Mouse (Mus musculus): ENCODE measurements around the gene Ssr4. TPM values are rescaled to one million over a fixed set of nuclear protein-coding genes. Genes with fewer than 3 reads are reported as not detected.

The Ssr4 gene
- total RNA-seq, 2 experiments from 2014 or later, result 94.7 to 109 TPM

DNA sequence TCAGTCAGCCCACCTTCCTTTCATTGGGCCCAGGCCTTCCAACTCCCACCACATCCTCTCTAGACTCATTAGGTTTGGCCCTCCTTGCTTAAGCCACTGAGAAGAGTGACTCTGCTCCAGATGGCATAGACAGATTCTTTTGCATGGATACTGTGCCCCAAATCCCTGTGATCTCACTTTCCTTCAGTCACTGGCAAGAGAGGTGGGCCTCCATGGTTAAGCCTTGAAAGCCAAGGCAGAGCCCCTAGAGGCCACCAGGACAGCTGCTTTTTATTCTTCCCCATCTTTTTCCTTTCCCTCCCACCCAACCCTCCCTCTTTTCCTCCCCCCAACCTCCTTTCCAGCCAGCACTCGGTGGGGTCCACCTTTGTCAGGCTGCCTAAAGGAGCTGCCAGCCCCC lies 6.7 kb downstream of the Ssr4 start:
- intact Hi-C loops (cut with DNase I), result no loop called here

GRCm38 (mm10) chrX:73797511-73797910 lies 10.7 kb downstream of the Ssr4 start:
- intact Hi-C loops (cut with DNase I), result loop anchor here (5.0 kb wide), 1 partner anchor 150 kb away; no protein-coding TSS in a partner anchor
- DNase-seq (ENCODE audit: low spot score in 2 of 2), result no peak

More for the DNA sequence above, 6.7 kb downstream of the Ssr4 start:
- DNase-seq (ENCODE audit: low spot score in 2 of 2), result no peak

DNA sequence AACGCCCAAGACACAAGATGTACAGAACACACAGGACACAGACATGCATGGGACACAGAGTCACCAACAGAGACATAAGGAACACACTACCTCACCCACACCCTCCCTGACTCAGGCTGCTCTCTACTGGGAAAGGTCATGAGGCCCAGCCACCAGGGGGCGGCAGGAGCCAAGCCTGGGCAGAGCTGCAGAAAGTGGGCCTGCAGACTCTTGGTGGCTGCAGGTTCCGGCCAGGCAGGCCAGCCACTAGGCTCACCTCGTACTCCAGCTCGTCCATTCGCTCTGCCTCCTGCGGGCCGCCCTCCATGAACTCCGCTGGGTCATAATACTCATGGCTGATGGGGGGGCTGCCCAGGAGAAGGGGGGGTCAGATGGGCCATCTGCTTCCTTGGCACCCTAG lies 11.7 kb downstream of the Ssr4 start:
- intact Hi-C loops (cut with DNase I), result loop anchor here (5.0 kb wide), 1 partner anchor 149 kb away; no protein-coding TSS in a partner anchor

GRCm38 (mm10) chrX:73805814-73806213 lies 19.0 kb downstream of the Ssr4 start:
- intact Hi-C loops (cut with DNase I), result no loop called here
- DNase-seq (ENCODE audit: low spot score in 2 of 2), result peak in 1 of 2 experiments; percentile 30

More for the DNA sequence above, 11.7 kb downstream of the Ssr4 start:
- DNase-seq (ENCODE audit: low spot score in 2 of 2), result peak; percentile 50 to 63

GRCm38 (mm10) chrX:73815072-73815471 lies 28.2 kb downstream of the Ssr4 start:
- intact Hi-C loops (cut with DNase I), result no loop called here
- DNase-seq (ENCODE audit: low spot score in 2 of 2), result no peak

- intact Hi-C loops (cut with DNase I), result no loop called here
- no peak for DNase-seq (ENCODE audit: low spot score in 2 of 2)
Observed at GRCm38 (mm10) chrX:73816596-73817314, 29.9 kb downstream of the Ssr4 start.

- DNase-seq (ENCODE audit: low spot score in 2 of 2), result peak; percentile 2 to 9
- intact Hi-C loops (cut with DNase I), result no loop called here
Observed at GRCm38 (mm10) chrX:73823747-73824146, 36.9 kb downstream of the Ssr4 start.

GRCm38 (mm10) chrX:73824185-73825151 lies 37.6 kb downstream of the Ssr4 start, which contains the start of gene Pdzd4:
Pdzd4 (minus strand) TSS chrX:73824969.
- intact Hi-C loops (cut with DNase I), result no loop called here
- peak; percentile 37 to 61 for DNase-seq (ENCODE audit: low spot score in 2 of 2)

DNA sequence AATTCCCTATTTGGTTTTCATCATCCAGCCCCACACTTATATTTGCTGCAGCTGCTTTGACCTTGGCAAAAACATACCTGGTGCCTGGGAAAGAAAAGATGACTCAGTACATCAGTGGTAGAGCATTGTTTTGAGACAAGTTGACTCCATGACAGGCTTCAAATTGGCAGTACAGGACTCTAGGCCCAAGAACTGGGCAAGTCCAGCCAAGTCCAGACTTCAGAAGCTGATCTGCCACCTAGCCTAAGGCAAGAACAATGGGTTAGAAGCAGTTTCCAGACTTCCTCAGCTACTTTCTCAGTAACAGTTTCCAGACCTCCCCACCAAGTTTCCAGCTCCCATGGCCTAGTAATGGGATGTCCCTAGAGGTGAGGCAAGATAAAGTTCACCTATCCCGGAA lies 48.9 kb downstream of the Ssr4 start:
- intact Hi-C loops (cut with DNase I), result no loop called here
- DNase-seq (ENCODE audit: low spot score in 2 of 2), result no peak

GRCm38 (mm10) chrX:73836691-73837090 lies 49.9 kb downstream of the Ssr4 start:
- intact Hi-C loops (cut with DNase I), result no loop called here
- no peak for DNase-seq (ENCODE audit: low spot score in 2 of 2)

Other genes with a start within 250 kb of the Ssr4 start
- under 1 TPM; 0.79 to 0.82 TPM for gene Dusp9, start 147.6 kb upstream of the Ssr4 start, total RNA-seq (2021)
- gene Pnck, start 126.9 kb upstream of the Ssr4 start, total RNA-seq (2021), result 100 to 1,000 TPM; 145 to 153 TPM
- 10 to 100 TPM; 85.8 to 86.1 TPM for gene Slc6a8, start 113.9 kb upstream of the Ssr4 start, total RNA-seq (2021)
- gene Bcap31, start 70.9 kb upstream of the Ssr4 start, total RNA-seq (2021), result 10 to 100 TPM; 69.5 to 78.3 TPM
- gene Abcd1, start 70.4 kb upstream of the Ssr4 start, total RNA-seq (2021), result 10 to 100 TPM; 14.8 to 14.9 TPM
- 10 to 100 TPM in 1 of 2 experiments, 1 to 10 TPM in 1; 9.9 to 13.4 TPM for gene Plxnb3, start 29.9 kb upstream of the Ssr4 start, total RNA-seq (2021)
- 1 to 10 TPM; 5.8 to 7.0 TPM for gene Srpk3, start 12.6 kb upstream of the Ssr4 start, total RNA-seq (2021)
- gene Idh3g, start 131 bp upstream of the Ssr4 start, total RNA-seq (2021), result 100 to 1,000 TPM; 167 to 178 TPM
- gene Pdzd4, start 37.9 kb downstream of the Ssr4 start, total RNA-seq (2021), result 100 to 1,000 TPM; 113 to 120 TPM
- not detected for gene Avpr2, start 105.1 kb downstream of the Ssr4 start, total RNA-seq (2021)
- 100 to 1,000 TPM; 240 to 245 TPM for gene L1cam, start 109.1 kb downstream of the Ssr4 start, total RNA-seq (2021)
- gene Arhgap4, start 134.8 kb downstream of the Ssr4 start, total RNA-seq (2021), result 1 to 10 TPM; 5.5 to 6.0 TPM
- gene Naa10, start 134.9 kb downstream of the Ssr4 start, total RNA-seq (2021), result 10 to 100 TPM; 57.2 to 58.8 TPM
- 1 to 10 TPM; 5.4 to 6.4 TPM for gene Renbp, start 143.8 kb downstream of the Ssr4 start, total RNA-seq (2021)
- gene Hcfc1, start 179.3 kb downstream of the Ssr4 start, total RNA-seq (2021), result 10 to 100 TPM; 71.8 to 73.7 TPM
- gene Irak1, start 236.9 kb downstream of the Ssr4 start, total RNA-seq (2021), result 10 to 100 TPM; 32.1 to 38.5 TPM